Mouse (Mus musculus) liver, postnatal 0 days (tissue): ENCODE measurements around the gene Kcnq2.

Source experiments
- CTCF ChIP-seq: sonication (generic); IDR thresholded peaks from 2 replicates; pipeline ENCODE4 v1.5.1; 2016; ENCODE audit warnings: antibody characterized with exemption, low read depth
- EP300 ChIP-seq: IDR thresholded peaks from 2 replicates; pipeline ENCODE4 v1.6.1; 2016; ENCODE audit warnings: antibody characterized with exemption, low read depth, mild to moderate bottlenecking

DNA sequence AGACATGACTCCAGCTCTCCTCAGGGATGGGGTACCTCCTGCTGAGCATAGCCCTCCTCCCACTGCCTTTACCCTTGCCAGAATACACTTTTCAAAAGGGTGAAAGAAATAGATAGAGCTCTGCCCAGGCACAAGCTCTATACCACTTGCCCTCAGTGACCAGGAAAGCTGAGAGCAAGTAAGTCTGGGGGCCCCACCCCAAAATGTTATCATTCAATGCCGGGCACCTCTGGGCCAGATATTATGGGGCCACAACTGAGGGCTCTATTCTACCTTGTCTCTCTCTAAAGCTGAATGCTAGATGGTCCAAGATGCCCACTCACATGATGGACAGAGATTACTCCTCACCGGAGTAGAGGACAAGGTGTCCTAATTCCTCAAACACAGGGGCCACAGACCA lies 55.6 kb downstream of the Kcnq2 start:
- TF ChIP-seq CTCF (no peak), EP300 (no peak)
